Mouse (Mus musculus) brain, adult 10 weeks (tissue): ENCODE measurements around the gene Themis3. TPM values are rescaled to one million over a fixed set of nuclear protein-coding genes. Genes with fewer than 3 reads are reported as not detected.

Experiments
- polyA plus RNA-seq: library from polyadenylated mRNA; stranded (reverse); fragments of 350-450 nt; fragmentation: Illumina TruSeq; extraction: RNeasy Lipid Tissue Mini Kit (QIAGEN cat#74804); gene quantifications from one replicate; pipeline ENCODE4 v1.2.3, GENCODE M21; 2015; ENCODE audit warnings: low read depth, low replicate concordance

The Themis3 gene
- polyA plus RNA-seq, result not detected

GRCm38 (mm10) chr17:66594435-66594834 lies at the start of gene Themis3:
Gene Themis3 (minus strand): TSS chr17:66594621.

GRCm38 (mm10) chr17:66519554-66520553 lies 74.6 kb downstream of the Themis3 start, which contains the start of gene Rab12:
Gene Rab12 (minus strand): TSS chr17:66519729.

Other genes starting within 250 kb of the Themis3 start
- 39.3 TPM for gene Mtcl1, start 144.9 kb downstream of the Themis3 start, polyA plus RNA-seq
- 109 TPM for gene Rab12, start 74.9 kb downstream of the Themis3 start, polyA plus RNA-seq